Mouse (Mus musculus): ENCODE measurements around the gene Eif2s3y.
A peak's percentile ranks its signal among the peaks of the same experiment; 100 is the strongest.

Gene Eif2s3y

DNA sequence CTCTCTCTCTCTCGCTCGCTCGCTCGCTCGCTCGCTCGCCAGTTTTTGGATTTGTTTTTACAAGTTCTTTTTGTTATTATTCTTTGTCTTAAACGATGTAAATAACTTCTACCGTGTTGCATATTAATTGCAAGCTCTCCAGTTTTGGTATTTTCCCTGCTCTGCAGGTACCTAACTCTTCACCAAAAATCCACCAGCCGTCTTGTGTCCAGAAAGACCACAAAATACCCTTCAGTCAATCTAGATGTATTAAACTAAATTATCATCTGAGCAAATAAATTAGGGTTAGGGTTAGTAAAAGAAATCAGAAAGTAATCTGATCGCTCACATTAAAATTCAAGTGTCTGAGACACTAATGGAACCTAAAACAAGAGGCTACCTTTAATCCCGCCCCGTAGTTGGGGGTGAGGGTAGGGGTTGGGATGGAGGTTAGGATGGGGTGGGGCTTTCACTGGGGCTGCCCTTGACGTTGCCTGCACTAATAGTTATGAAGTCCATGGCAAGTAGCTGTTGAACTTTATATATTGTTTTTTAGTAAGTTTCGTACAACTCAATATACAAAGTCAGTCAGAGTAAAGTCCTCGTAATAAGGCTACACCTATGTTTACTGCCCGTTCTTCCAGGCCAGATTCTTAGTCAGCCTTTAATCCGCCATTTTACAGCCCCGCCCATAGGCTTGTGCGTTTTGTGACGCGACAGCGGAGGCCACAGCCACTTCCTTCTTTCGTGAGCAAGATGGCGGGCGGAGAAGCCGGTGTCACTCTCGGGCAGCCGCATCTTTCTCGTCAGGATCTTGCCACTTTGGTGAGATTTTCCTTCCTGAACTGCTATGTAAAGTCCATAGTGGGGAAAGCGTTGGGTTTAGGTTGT, at the start of gene Eif2s3y:
Gene Eif2s3y (plus strand): TSS at position 662 of the 870 bp plus-strand sequence.
- H3K27me3 ChIP-seq (ENCODE audit: insufficient read depth, low read length) = no peaks in the 10 kb centered on the region
- peaks cover 7% of the 10 kb centered on the region; the same call in 1 of the 2 replicates for H3K36me3 ChIP-seq (ENCODE audit: insufficient read depth, low read length)
- TF ChIP-seq POU5F1 (IDR thresholded peaks at IDR 0.05; ENCODE audit: borderline replicate concordance, low read length) (no peak), NANOG (IDR thresholded peaks at IDR 0.05; ENCODE audit: borderline replicate concordance, low read length) (no peak), CTCF (conservative IDR thresholded peaks at IDR 0.05; ENCODE audit: low read length) (no peak)
- H3K9me3 ChIP-seq (ENCODE audit: low read length) = no peaks in the 10 kb centered on the region
- H3K4me3 ChIP-seq (replicated peaks; ENCODE audit: low read length) = peak within 1 kb of the TSS; percentile 84
- no peaks in the 10 kb centered on the region for H3K4me1 ChIP-seq (replicated peaks; ENCODE audit: low read depth, low read length)
